Mouse (Mus musculus) ES-E14 (cell line): ENCODE data around the gene Cyp4x1. TPM values are rescaled to one million over a fixed set of nuclear protein-coding genes. Genes with fewer than 3 reads are reported as not detected.
A peak's percentile ranks its signal among the peaks of the same experiment; 100 is the strongest.

Experiments
- DNase-seq: peaks from one replicate; pipeline ENCODE4 v3.0.0-alpha.2; 2013; ENCODE audit warnings: low read depth, low spot score
- H3K27ac ChIP-seq: 2 replicates; pipeline ENCODE4 v1.5.1; 2012; ENCODE audit warnings: low read depth, mild to moderate bottlenecking, low read length, moderate library complexity, mixed read lengths; ENCODE audit not compliant: poor library complexity, insufficient read depth, severe bottlenecking
- H3K36me3 ChIP-seq: 2 replicates; pipeline ENCODE4 v1.6.1; 2012; ENCODE audit warnings: mild to moderate bottlenecking, low read length, moderate library complexity, mixed read lengths; ENCODE audit not compliant: control insufficient read depth, poor library complexity, insufficient read depth, severe bottlenecking
- H3K4me1 ChIP-seq, 2 experiments: fragments of 150-350 bp in 1 of 2; sonication (generic) in 1 of 2; 2 replicates each; pipeline ENCODE4 v1.6.1; 2012; ENCODE audit warnings: low read length in 2 of 2, mild to moderate bottlenecking in 1 of 2, mixed read lengths in 1 of 2; ENCODE audit not compliant: control insufficient read depth in 2 of 2, insufficient read depth in 2 of 2, poor library complexity in 1 of 2
- H3K4me3 ChIP-seq, 2 experiments: fragments of 150-350 bp in 1 of 2; sonication (generic) in 1 of 2; 2 replicates each; pipeline ENCODE4 v1.5.1; 2012; ENCODE audit warnings: low read length in 2 of 2, low read depth in 1 of 2, mild to moderate bottlenecking in 1 of 2, mixed read lengths in 1 of 2; ENCODE audit not compliant: insufficient read depth in 1 of 2, poor library complexity in 1 of 2, severe bottlenecking in 1 of 2
- H3K9ac ChIP-seq: 2 replicates; pipeline ENCODE4 v1.6.1; 2012; ENCODE audit warnings: low read depth, mild to moderate bottlenecking, low read length, mixed read lengths; ENCODE audit not compliant: poor library complexity, insufficient read depth, severe bottlenecking
- H3K9me3 ChIP-seq: fragments of 150-350 bp; sonication (generic); 2 replicates; pipeline ENCODE4 v1.6.1; 2012; ENCODE audit warnings: low read depth, mild to moderate bottlenecking, low read length; ENCODE audit not compliant: control insufficient read depth, insufficient read depth
- CHD2 ChIP-seq: IDR thresholded peaks from 2 replicates; pipeline ENCODE4 v1.6.1; 2014; ENCODE audit warnings: mild to moderate bottlenecking, low read depth, low read length, inconsistent platforms
- HCFC1 ChIP-seq: IDR thresholded peaks from 2 replicates; pipeline ENCODE4 v1.6.1; 2012; ENCODE audit warnings: low read length, inconsistent platforms, borderline replicate concordance; ENCODE audit not compliant: insufficient read depth
- MAFK ChIP-seq: IDR thresholded peaks from 2 replicates; pipeline ENCODE4 v1.6.1; 2014; ENCODE audit warnings: mild to moderate bottlenecking, low read depth, low read length, inconsistent platforms; ENCODE audit not compliant: insufficient read depth
- ZC3H11A ChIP-seq: IDR thresholded peaks from 2 replicates; pipeline ENCODE4 v1.6.1; 2012; ENCODE audit warnings: low read depth, mild to moderate bottlenecking, inconsistent platforms, low read length, borderline replicate concordance
- ZNF384 ChIP-seq: IDR thresholded peaks from 2 replicates; pipeline ENCODE4 v1.6.1; 2012; ENCODE audit warnings: low read depth, low read length, inconsistent platforms
- in situ Hi-C, 2 experiments: fragments of 600-800 bp; cut with MboI; formaldehyde crosslinking; loops; one replicate each; pipeline ENCODE4 v1.15.1; 2025; ENCODE audit warnings: low sequenced_read_pairs in 2 of 2, inconsistent platforms in 1 of 2; ENCODE audit not compliant: unreplicated experiment in 2 of 2
- total RNA-seq: library from RNA; depleted of rRNA; stranded (reverse); fragments of 300-350 nt; gene quantifications from 2 replicates; pipeline ENCODE4 v1.2.3, GENCODE M21; 2012

Cyp4x1 gene
- total RNA-seq, 1 experiment, result 0.36 TPM

- H3K9me3 ChIP-seq, result no peaks in the 10 kb centered on the region
- peaks cover 0 to 19% of the 10 kb centered on the region in 2 experiments; a peak in 2 of 4 replicates for H3K4me1 ChIP-seq
- in situ Hi-C loops, result loop anchor here (10.0 to 25.0 kb wide), 2 partner anchors 396 to 877 kb away; partner anchors contain the start of gene Dmbx1 (in 2 of the 2)
- H3K9ac ChIP-seq, result no peak overlapping the region
- no peak overlapping the region for H3K4me3 ChIP-seq
- DNase-seq, result no peak
- H3K27ac ChIP-seq, result no peak overlapping the region
- TF ChIP-seq CHD2, result no peak
- no peak for TF ChIP-seq ZC3H11A
- TF ChIP-seq HCFC1, result no peak
- TF ChIP-seq ZNF384, result no peak
- TF ChIP-seq MAFK, result no peak
- H3K36me3 ChIP-seq, result no peaks in the 10 kb centered on the region
Measured at GRCm38 (mm10) chr4:115060753-115061152, 73.3 kb downstream of the Cyp4x1 start.

GRCm38 (mm10) chr4:115059871-115060270 is 74.2 kb downstream of the Cyp4x1 start:
- no peak for TF ChIP-seq HCFC1
- TF ChIP-seq CHD2, result no peak
- TF ChIP-seq MAFK, result no peak
- no peak for TF ChIP-seq ZNF384
- TF ChIP-seq ZC3H11A, result no peak
- Histone ChIP-seq H3K4me1 (peaks cover 0 to 19% of the 10 kb centered on the region in 2 experiments; a peak in 2 of 4 replicates), H3K27ac (no peak overlapping the region), H3K4me3 (no peak overlapping the region), H3K36me3 (no peaks in the 10 kb centered on the region), H3K9ac (no peak overlapping the region), H3K9me3 (no peaks in the 10 kb centered on the region)
- in situ Hi-C loops, result loop anchor here (5.0 to 25.0 kb wide), 4 partner anchors 148 to 877 kb away; partner anchors contain the start of genes Dmbx1 (in 2 of the 2) and Foxd2 (in 1 of the 2)
- DNase-seq, result no peak

- TF ChIP-seq ZC3H11A (no peak), ZNF384 (no peak), CHD2 (no peak)
- Histone ChIP-seq H3K36me3 (no peaks in the 10 kb centered on the region), H3K9ac (no peak overlapping the region), H3K4me3 (peak overlapping the region; percentile 11 to 20; a peak in 1 of 4 replicates), H3K4me1 (peaks cover 0 to 18% of the 10 kb centered on the region in 2 experiments; a peak in 2 of 4 replicates), H3K27ac (no peak overlapping the region), H3K9me3 (no peaks in the 10 kb centered on the region)
- DNase-seq, result no peak
- in situ Hi-C loops, result loop anchor here (5.0 to 25.0 kb wide), 3 partner anchors 147 to 878 kb away; partner anchors contain the start of genes Dmbx1 (in 2 of the 2) and Foxd2 (in 1 of the 2)
Measured at GRCm38 (mm10) chr4:115058871-115059590, 75.0 kb downstream of the Cyp4x1 start.

- Histone ChIP-seq H3K4me3 (no peak overlapping the region), H3K9me3 (no peaks in the 10 kb centered on the region), H3K27ac (no peak overlapping the region), H3K9ac (no peak overlapping the region), H3K36me3 (no peaks in the 10 kb centered on the region), H3K4me1 (peaks cover 0 to 12% of the 10 kb centered on the region in 2 experiments; a peak in 2 of 4 replicates)
- TF ChIP-seq ZC3H11A (no peak), CHD2 (no peak), MAFK (no peak), HCFC1 (no peak), ZNF384 (no peak)
- in situ Hi-C loops, result loop anchor here (5.0 to 25.0 kb wide), 3 partner anchors 146 to 879 kb away; partner anchors contain the start of genes Dmbx1 (in 2 of the 2) and Foxd2 (in 1 of the 2)
- no peak for DNase-seq
Measured at GRCm38 (mm10) chr4:115058317-115058761, 75.7 kb downstream of the Cyp4x1 start.
